9 mouse cellular contexts compared by ENCODE assay signal in genomic region chr8:63877393-63877792, GRCm38 (mm10).
DNase-seq lines count a peak whose midpoint lies in the region; ATAC-seq and TF ChIP-seq lines count a peak whose summit lies in the region.
"Had no signal": no experiment of that assay in that cellular context is flagged by ENCODE, and none has a peak within 500 bp of the region (broad histone marks: within the 10 kb centered on the region; RNA-seq: fewer than 3 reads in every experiment).

No protein-coding gene starts in this region.

- H3K9ac ChIP-seq in intestine, embryonic 14.5 days (ENCODE audit: low read length) = no peak overlapping the region
- no peak overlapping the region for H3K9ac ChIP-seq in midbrain, embryonic 11.5 days (ENCODE audit: low read length)
- H3K9ac ChIP-seq in stomach, embryonic 15.5 days = no peak overlapping the region

- 13% methylated on average over 6 of the region's 6 CpGs for WGBS in thymus, adult 2 months
- WGBS in intestine, embryonic 14.5 days = 10% methylated on average over 6 of the region's 6 CpGs
- 29% methylated on average over 6 of the region's 6 CpGs for WGBS in midbrain, embryonic 11.5 days
- WGBS in stomach, embryonic 15.5 days = 13% methylated on average over 6 of the region's 6 CpGs

- H3K27ac ChIP-seq in thymus, adult 2 months (ENCODE audit: control insufficient read depth, insufficient read depth, low read length) = no peak overlapping the region
- no peak overlapping the region for H3K27ac ChIP-seq in intestine, embryonic 14.5 days (ENCODE audit: low read depth)
- no peak overlapping the region for H3K27ac ChIP-seq in midbrain, embryonic 11.5 days (ENCODE audit: low read depth, low read length)
- H3K27ac ChIP-seq in stomach, embryonic 15.5 days = no peak overlapping the region

- peak; percentile 39 for DNase-seq in thymus, postnatal 0 days (ENCODE audit: low spot score)
- no peak for DNase-seq in thymus, adult 2 months
- peak; percentile 50 for DNase-seq in cerebellum, adult 8-10 months
- DNase-seq in frontal cortex, adult 2 months (ENCODE audit: extremely low spot score in 1 of 2, low spot score in 1 of 2) = peak; percentile 74 to 96
- peak; percentile 80 for DNase-seq in intestine, embryonic 14.5 days (ENCODE audit: low spot score)
- DNase-seq in left cerebral cortex, adult 8-10 months (ENCODE audit: low spot score in 2 of 2) = peak; percentile 36 to 57
- DNase-seq in midbrain, embryonic 11.5 days (ENCODE audit: low spot score, missing footprints) = peak; percentile 96

- H3K27me3 ChIP-seq in thymus, adult 2 months (ENCODE audit: control insufficient read depth, insufficient read depth, low read length) = no peaks in the 10 kb centered on the region
- H3K27me3 ChIP-seq in intestine, embryonic 14.5 days (replicated peaks; ENCODE audit: control insufficient read depth, insufficient read depth, low read length) = no peaks in the 10 kb centered on the region
- no peaks in the 10 kb centered on the region for H3K27me3 ChIP-seq in midbrain, embryonic 11.5 days (ENCODE audit: control insufficient read depth, insufficient read depth, low read length)
- H3K27me3 ChIP-seq in stomach, embryonic 15.5 days (replicated peaks) = no peaks in the 10 kb centered on the region

- H3K9me3 ChIP-seq in intestine, embryonic 14.5 days (ENCODE audit: control insufficient read depth, low read length) = no peaks in the 10 kb centered on the region
- H3K9me3 ChIP-seq in midbrain, embryonic 11.5 days (ENCODE audit: control insufficient read depth, low read length) = no peaks in the 10 kb centered on the region
- H3K9me3 ChIP-seq in stomach, embryonic 15.5 days = no peaks in the 10 kb centered on the region

- H3K4me3 ChIP-seq in thymus, adult 2 months (ENCODE audit: control insufficient read depth, insufficient read depth, low read length) = no peak overlapping the region
- H3K4me3 ChIP-seq in intestine, embryonic 14.5 days (ENCODE audit: low read depth, low read length) = no peak overlapping the region
- no peak overlapping the region for H3K4me3 ChIP-seq in midbrain, embryonic 11.5 days (ENCODE audit: low read depth, low read length)
- H3K4me3 ChIP-seq in stomach, embryonic 15.5 days (replicated peaks) = no peak overlapping the region
- H3K4me3 ChIP-seq: myocyte had no signal

- TF ChIP-seq CTCF in thymus, adult 2 months (IDR thresholded peaks at IDR 0.05; ENCODE audit: borderline replicate concordance, control insufficient read depth, extremely low read depth, insufficient read depth, low read length, poor library complexity) = no peak

- H3K4me1 ChIP-seq in thymus, adult 2 months (replicated peaks; ENCODE audit: control insufficient read depth, insufficient read depth, low read length) = no peaks in the 10 kb centered on the region
- no peaks in the 10 kb centered on the region for H3K4me1 ChIP-seq in intestine, embryonic 14.5 days (replicated peaks; ENCODE audit: control insufficient read depth, insufficient read depth, low read length)
- no peaks in the 10 kb centered on the region for H3K4me1 ChIP-seq in midbrain, embryonic 11.5 days (ENCODE audit: control insufficient read depth, insufficient read depth, low read length)
- H3K4me1 ChIP-seq in stomach, embryonic 15.5 days = no peaks in the 10 kb centered on the region

- no peak overlapping the region for H3K4me2 ChIP-seq in intestine, embryonic 14.5 days (ENCODE audit: low read length)
- no peak overlapping the region for H3K4me2 ChIP-seq in midbrain, embryonic 11.5 days
- no peak overlapping the region for H3K4me2 ChIP-seq in stomach, embryonic 15.5 days

- H3K36me3 ChIP-seq in thymus, adult 2 months (ENCODE audit: control insufficient read depth, insufficient read depth, low read length) = no peaks in the 10 kb centered on the region
- no peaks in the 10 kb centered on the region for H3K36me3 ChIP-seq in intestine, embryonic 14.5 days (ENCODE audit: control insufficient read depth, insufficient read depth, low read length)
- H3K36me3 ChIP-seq in midbrain, embryonic 11.5 days (ENCODE audit: control insufficient read depth, insufficient read depth, low read length) = no peaks in the 10 kb centered on the region
- no peaks in the 10 kb centered on the region for H3K36me3 ChIP-seq in stomach, embryonic 15.5 days

- peak; percentile 76 for ATAC-seq in intestine, embryonic 14.5 days (replicated peaks; ENCODE audit: low FRiP score, low TSS enrichment, low read depth)
- peak; percentile 86 for ATAC-seq in midbrain, embryonic 11.5 days (ENCODE audit: low FRiP score)
- ATAC-seq in stomach, embryonic 15.5 days (ENCODE audit: insufficient read depth, low FRiP score, low read depth) = peak; percentile 66; the same call in 1 of the 2 replicates

- no peak for TF ChIP-seq POLR2A in thymus, adult 2 months (IDR thresholded peaks at IDR 0.05; ENCODE audit: control insufficient read depth, extremely low read depth, insufficient read depth, low read length, poor library complexity)
